Mouse (Mus musculus) left cerebral cortex, adult 8-10 months (tissue): ENCODE measurements around the gene Rab11b. TPM values are rescaled to one million over a fixed set of nuclear protein-coding genes. Genes with fewer than 3 reads are reported as not detected.
"Not testable (repeated sequence)": the region's sequence is repeated elsewhere in the genome, so short reads cannot be mapped to it uniquely, and the experiment has no call there.

ENCODE experiments used
- DNase-seq, 2 experiments: peaks; one replicate each; pipeline ENCODE4 v3.0.0; 2022; ENCODE audit warnings: low spot score in 2 of 2
- total RNA-seq, 4 experiments: library from RNA; stranded (reverse); gene quantifications; 2 replicates each; pipeline ENCODE4 v1.2.4; 2022

Rab11b gene
- total RNA-seq, 4 experiments from 2014 or later, result 351 to 365 (median 357) TPM

GRCm38 (mm10) chr17:33773426-33773825, 13.1 kb upstream of the Rab11b start:
- DNase-seq, result no peak

- DNase-seq, result no peak
These were observed 11.3 kb upstream of the Rab11b start for GRCm38 (mm10) chr17:33771617-33772016.

GRCm38 (mm10) chr17:33766389-33766788, 6.1 kb upstream of the Rab11b start:
- DNase-seq, result no peak

- DNase-seq, result peak; percentile 77 to 89
These were observed 519 bp downstream of the Rab11b start for GRCm38 (mm10) chr17:33759767-33760254.

GRCm38 (mm10) chr17:33757231-33757630, 3.1 kb downstream of the Rab11b start:
- DNase-seq, result no peak

- DNase-seq, result no peak
These were observed 4.1 kb downstream of the Rab11b start for GRCm38 (mm10) chr17:33756108-33756790.

- DNase-seq, result no peak
These were observed 4.8 kb downstream of the Rab11b start for GRCm38 (mm10) chr17:33755418-33756107.

GRCm38 (mm10) chr17:33754656-33755055, 5.7 kb downstream of the Rab11b start:
- no peak for DNase-seq

GRCm38 (mm10) chr17:33752297-33752696, 8.0 kb downstream of the Rab11b start:
- DNase-seq, result no peak

- no peak for DNase-seq
These were observed 9.1 kb downstream of the Rab11b start for GRCm38 (mm10) chr17:33751181-33751580.

- DNase-seq, result no peak
These were observed 10.9 kb downstream of the Rab11b start for GRCm38 (mm10) chr17:33749451-33749850.

GRCm38 (mm10) chr17:33746011-33746410, 14.3 kb downstream of the Rab11b start:
- no peak for DNase-seq

- no peak for DNase-seq
These were observed 15.5 kb downstream of the Rab11b start for GRCm38 (mm10) chr17:33744686-33745384.

GRCm38 (mm10) chr17:33742420-33742819, 17.9 kb downstream of the Rab11b start:
- DNase-seq, result no peak

- DNase-seq, result not testable (repeated sequence)
These were observed 26.8 kb downstream of the Rab11b start for GRCm38 (mm10) chr17:33733526-33733925.

GRCm38 (mm10) chr17:33732556-33733083, 27.7 kb downstream of the Rab11b start:
- not testable (repeated sequence) for DNase-seq

- DNase-seq, result no peak
These were observed 31.1 kb downstream of the Rab11b start for GRCm38 (mm10) chr17:33729215-33729614.

GRCm38 (mm10) chr17:33728396-33728795, 31.9 kb downstream of the Rab11b start:
- no peak for DNase-seq

- DNase-seq, result no peak
These were observed 40.5 kb downstream of the Rab11b start for GRCm38 (mm10) chr17:33719736-33720378.

GRCm38 (mm10) chr17:33718944-33719725, 41.2 kb downstream of the Rab11b start:
- DNase-seq, result no peak
